Mouse (Mus musculus) liver, embryonic 14.5 days (tissue): ENCODE data around the gene Ift20.

ENCODE experiments used
- CTCF ChIP-seq: IDR thresholded peaks from 2 replicates; pipeline ENCODE4 v1.5.1; 2016; ENCODE audit warnings: antibody characterized with exemption, low read depth, control low read depth
- EP300 ChIP-seq: IDR thresholded peaks from 2 replicates; pipeline ENCODE4 v1.6.1; 2016; ENCODE audit warnings: antibody characterized with exemption, low read depth

DNA sequence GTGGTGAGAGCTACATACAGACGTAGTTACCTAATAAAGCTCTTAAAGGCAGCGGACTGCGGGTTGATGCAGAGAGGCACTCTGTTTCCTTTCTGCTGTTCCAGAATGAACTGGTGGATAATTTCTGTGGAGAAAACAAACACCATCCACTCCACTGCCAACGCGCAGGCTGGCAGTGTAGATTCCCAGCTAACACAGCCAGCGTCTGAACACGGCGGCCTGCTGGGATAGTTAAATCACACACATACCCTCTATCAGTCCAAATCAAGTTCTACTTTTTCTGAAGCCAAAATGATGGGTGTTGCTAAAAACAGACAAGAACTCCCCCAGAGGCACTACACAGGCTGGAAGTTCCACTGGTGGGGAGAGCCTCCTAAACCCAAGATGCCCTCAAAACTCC is 35.3 kb downstream of the Ift20 start:
- TF ChIP-seq EP300 (no peak), CTCF (no peak)
